Mouse (Mus musculus): ENCODE measurements at regions not wholly inside any gene's neighbourhood (a gene's known extent, or its start where the extent isn't known, plus 50 kb on each side); places are given as distances from the start of the nearest gene placed in this dataset.

GRCm38 (mm10) chr15:36680361-36681140 is 327.0 kb downstream of the Zfp706 start:
- Histone ChIP-seq H3K36me3 (replicated peaks; ENCODE audit: low read length) (no peaks in the 10 kb centered on the region), H3K9me3 (no peaks in the 10 kb centered on the region), H3K4me1 (peaks cover 34% of the 10 kb centered on the region), H3K4me3 (replicated peaks) (no peak overlapping the region), H3K27me3 (replicated peaks) (peaks cover 5% of the 10 kb centered on the region)
- no peak for TF ChIP-seq GATA1 (IDR thresholded peaks at IDR 0.05; ENCODE audit: borderline replicate concordance, low read length)
- no peak for TF ChIP-seq FLI1 (IDR thresholded peaks at IDR 0.05; ENCODE audit: low read length)

DNA sequence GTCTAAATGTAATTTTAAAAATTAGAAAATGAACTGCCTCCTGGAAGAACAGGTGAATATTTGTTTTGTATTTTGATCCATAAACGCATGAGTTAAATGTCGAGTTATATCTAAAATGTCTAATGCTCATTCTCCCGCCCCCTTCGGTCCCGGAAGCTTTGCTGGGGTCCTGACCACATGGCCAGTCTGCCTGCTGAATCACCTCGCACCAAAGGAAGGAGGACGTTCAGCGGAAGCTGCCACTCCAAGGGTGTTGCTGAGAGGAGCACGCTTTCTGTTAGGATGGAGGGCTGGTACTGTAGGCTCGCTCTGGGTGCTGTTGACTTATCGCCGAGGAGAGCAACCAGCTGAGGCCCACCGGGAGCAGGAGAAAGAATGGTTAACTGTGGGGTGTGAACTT is 328.0 kb downstream of the Zfp706 start:
- Histone ChIP-seq H3K9me3 (no peaks in the 10 kb centered on the region), H3K27me3 (replicated peaks) (peaks cover 5% of the 10 kb centered on the region), H3K36me3 (replicated peaks; ENCODE audit: low read length) (no peaks in the 10 kb centered on the region), H3K4me1 (peaks cover 25% of the 10 kb centered on the region), H3K4me3 (replicated peaks) (no peak overlapping the region)
- TF ChIP-seq FLI1 (IDR thresholded peaks at IDR 0.05; ENCODE audit: low read length) (no peak), GATA1 (IDR thresholded peaks at IDR 0.05; ENCODE audit: borderline replicate concordance, low read length) (no peak)

GRCm38 (mm10) chr15:36669748-36670147 is 337.8 kb downstream of the Zfp706 start:
- TF ChIP-seq GATA1 (IDR thresholded peaks at IDR 0.05; ENCODE audit: borderline replicate concordance, low read length) = no peak
- no peak for TF ChIP-seq FLI1 (IDR thresholded peaks at IDR 0.05; ENCODE audit: low read length)
- no peak overlapping the region for H3K4me3 ChIP-seq (replicated peaks)
- no peaks in the 10 kb centered on the region for H3K36me3 ChIP-seq (replicated peaks; ENCODE audit: low read length)

DNA sequence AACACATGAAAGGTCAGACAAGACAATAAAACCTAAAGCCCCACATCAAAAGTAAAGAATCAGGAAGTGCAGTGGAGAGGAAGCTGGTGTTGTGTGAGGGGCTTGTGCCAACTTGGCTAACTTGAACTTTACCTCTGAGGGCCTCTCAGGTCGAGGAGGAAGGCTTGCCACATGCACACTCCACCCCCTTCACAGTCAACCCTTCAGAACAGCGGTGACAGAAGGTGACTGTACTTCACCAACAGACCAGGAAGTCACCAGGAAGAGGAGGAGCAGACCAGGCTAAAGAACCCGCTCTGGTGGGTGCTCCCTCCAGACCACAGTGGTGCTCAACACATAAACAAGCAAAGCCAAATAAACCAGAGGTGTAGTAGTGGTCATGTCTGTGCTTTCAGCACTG is 341.0 kb downstream of the Zfp706 start:
- H3K4me1 ChIP-seq = peaks cover 21% of the 10 kb centered on the region
- H3K36me3 ChIP-seq (replicated peaks; ENCODE audit: low read length) = no peaks in the 10 kb centered on the region
- TF ChIP-seq FLI1 (IDR thresholded peaks at IDR 0.05; ENCODE audit: low read length) (no peak), GATA1 (IDR thresholded peaks at IDR 0.05; ENCODE audit: borderline replicate concordance, low read length) (no peak)
- peak overlapping the region; percentile 46 for H3K4me3 ChIP-seq (replicated peaks)
- no peaks in the 10 kb centered on the region for H3K9me3 ChIP-seq
- no peaks in the 10 kb centered on the region for H3K27me3 ChIP-seq (replicated peaks)

More at GRCm38 (mm10) chr15:36669748-36670147, 337.8 kb downstream of the Zfp706 start:
- H3K4me1 ChIP-seq = peaks cover 25% of the 10 kb centered on the region
- no peaks in the 10 kb centered on the region for H3K27me3 ChIP-seq (replicated peaks)
- no peaks in the 10 kb centered on the region for H3K9me3 ChIP-seq

DNA sequence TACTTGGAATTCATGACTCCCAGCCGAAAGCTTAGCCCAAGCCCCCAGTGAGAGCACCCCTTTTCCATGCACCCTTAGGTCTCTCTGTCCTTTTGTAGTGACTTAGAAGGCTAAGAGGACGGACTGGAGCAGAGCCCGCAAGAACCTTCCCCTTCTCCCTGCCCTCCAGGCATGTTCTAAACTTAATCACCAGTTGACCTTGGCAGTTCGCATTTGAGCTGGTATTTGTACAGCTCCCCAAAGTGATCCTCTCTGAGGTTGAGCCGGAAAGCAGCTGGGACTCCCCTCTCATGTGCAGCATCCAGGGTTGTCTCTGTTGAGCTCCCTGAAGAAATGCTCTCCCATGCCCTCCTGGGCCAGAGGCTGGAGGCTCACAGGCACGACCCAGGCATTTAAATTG is 343.2 kb downstream of the Zfp706 start:
- no peaks in the 10 kb centered on the region for H3K27me3 ChIP-seq (replicated peaks)
- TF ChIP-seq FLI1 (IDR thresholded peaks at IDR 0.05; ENCODE audit: low read length) (no peak), GATA1 (IDR thresholded peaks at IDR 0.05; ENCODE audit: borderline replicate concordance, low read length) (no peak)
- peaks cover 17% of the 10 kb centered on the region for H3K4me1 ChIP-seq
- H3K36me3 ChIP-seq (replicated peaks; ENCODE audit: low read length) = no peaks in the 10 kb centered on the region
- H3K4me3 ChIP-seq (replicated peaks) = no peak overlapping the region
- no peaks in the 10 kb centered on the region for H3K9me3 ChIP-seq

DNA sequence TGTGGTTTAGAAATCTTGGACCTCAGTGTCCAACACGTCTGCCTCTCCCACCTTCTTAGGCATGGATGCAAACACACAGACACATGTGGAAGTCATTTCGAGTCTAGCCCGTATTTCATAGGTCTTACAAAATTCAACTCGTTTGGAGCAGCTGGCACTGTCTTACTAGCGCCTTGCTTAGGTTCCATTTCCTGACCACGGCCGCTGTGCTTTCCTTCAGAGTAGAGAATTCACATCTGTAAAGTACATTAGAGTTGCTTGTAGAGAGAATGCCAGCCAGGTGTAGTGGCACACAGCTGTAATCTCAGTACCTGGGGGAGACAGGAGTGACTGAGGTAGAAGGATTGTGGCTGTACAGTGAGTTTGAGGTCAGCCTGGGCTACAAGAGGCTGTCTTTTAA is 346.6 kb downstream of the Zfp706 start:
- H3K9me3 ChIP-seq = peaks cover 4% of the 10 kb centered on the region; the same call in 1 of the 2 replicates
- peaks cover 2% of the 10 kb centered on the region for H3K36me3 ChIP-seq (replicated peaks; ENCODE audit: low read length)
- no peak overlapping the region for H3K4me3 ChIP-seq (replicated peaks)
- TF ChIP-seq GATA1 (IDR thresholded peaks at IDR 0.05; ENCODE audit: borderline replicate concordance, low read length) (no peak), FLI1 (IDR thresholded peaks at IDR 0.05; ENCODE audit: low read length) (no peak)
- H3K27me3 ChIP-seq (replicated peaks) = no peaks in the 10 kb centered on the region
- H3K4me1 ChIP-seq = peaks cover 31% of the 10 kb centered on the region
